Mouse (Mus musculus): ENCODE results near the gene Gm37240. TPM values are rescaled to one million over a fixed set of nuclear protein-coding genes. Genes with fewer than 3 reads are reported as not detected.

The Gm37240 gene
- total RNA-seq, 1 experiment: 1.2 TPM

DNA sequence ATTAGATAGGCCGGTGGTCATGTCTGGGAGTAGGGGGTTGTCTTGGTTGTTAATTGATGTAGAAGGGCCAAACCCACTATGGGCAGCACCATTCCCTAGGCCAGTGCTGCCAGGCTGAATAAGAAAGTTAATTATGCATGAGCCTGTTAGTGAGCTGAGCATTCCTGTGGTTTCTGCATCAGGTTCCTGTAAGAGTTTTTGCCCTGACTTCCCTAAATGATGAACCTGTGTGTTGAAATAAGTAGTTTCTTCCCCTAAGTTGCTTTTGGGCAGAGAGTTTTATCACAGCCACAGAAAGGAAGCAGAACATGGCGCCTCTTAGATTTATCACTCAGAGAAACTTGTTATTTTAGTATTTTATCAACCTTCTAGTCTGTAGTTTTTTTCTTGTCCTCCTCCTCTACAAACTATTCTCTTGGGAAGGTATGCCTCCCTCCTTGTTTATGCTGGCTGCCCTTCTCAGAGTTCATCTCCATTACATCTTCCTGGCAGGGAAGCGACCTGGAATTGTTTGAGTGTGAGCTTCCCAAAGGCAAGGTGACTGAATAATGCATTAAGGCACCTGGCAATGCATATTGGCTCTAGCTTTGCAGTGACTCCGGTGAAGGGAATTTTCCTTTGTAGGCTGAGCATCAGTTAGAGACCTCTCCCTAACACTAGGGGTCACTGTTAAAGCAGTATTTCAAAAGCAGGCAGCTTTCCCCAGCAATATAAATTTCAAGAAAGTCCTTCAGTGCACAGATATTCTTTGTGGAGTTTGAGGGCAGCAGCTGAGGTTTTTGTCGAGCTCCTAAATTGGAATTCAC is 1272.1 kb downstream of the Gm37240 start:
- in situ Hi-C loops (cut with MboI; ENCODE audit: low sequenced_read_pairs in 2 of 2, unreplicated experiment in 2 of 2): no loop called here
- H3K4me3 ChIP-seq (ENCODE audit: insufficient read depth in 1 of 2, low read depth in 1 of 2, low read length in 2 of 2, poor library complexity in 1 of 2, severe bottlenecking in 1 of 2): no peak overlapping the region
- H3K36me3 ChIP-seq (ENCODE audit: control insufficient read depth, insufficient read depth, low read length, poor library complexity, severe bottlenecking): no peaks in the 10 kb centered on the region
- peak; percentile 37; the same call in 1 of the 2 replicates for TF ChIP-seq ZC3H11A (IDR thresholded peaks at IDR 0.05; ENCODE audit: borderline replicate concordance, low read depth, low read length)
- TF ChIP-seq ZNF384 (IDR thresholded peaks at IDR 0.05; ENCODE audit: low read depth, low read length): no peak
- H3K27ac ChIP-seq (ENCODE audit: insufficient read depth, low read depth, low read length, poor library complexity, severe bottlenecking): no peak overlapping the region
- no peaks in the 10 kb centered on the region for H3K9me3 ChIP-seq (ENCODE audit: control insufficient read depth, insufficient read depth, low read depth, low read length)
- no peak overlapping the region for H3K9ac ChIP-seq (ENCODE audit: insufficient read depth, low read depth, low read length, poor library complexity, severe bottlenecking)
- no peaks in the 10 kb centered on the region for H3K4me1 ChIP-seq (ENCODE audit: control insufficient read depth in 2 of 2, insufficient read depth in 2 of 2, low read length in 2 of 2, poor library complexity in 1 of 2)
- DNase-seq (ENCODE audit: low read depth, low spot score): no peak

- H3K9ac ChIP-seq (ENCODE audit: insufficient read depth, low read depth, low read length, poor library complexity, severe bottlenecking): no peak overlapping the region
- no peak overlapping the region for H3K4me3 ChIP-seq (ENCODE audit: insufficient read depth in 1 of 2, low read depth in 1 of 2, low read length in 2 of 2, poor library complexity in 1 of 2, severe bottlenecking in 1 of 2)
- no peak for DNase-seq (ENCODE audit: low read depth, low spot score)
- H3K27ac ChIP-seq (ENCODE audit: insufficient read depth, low read depth, low read length, poor library complexity, severe bottlenecking): 0 out of 2 replicates have a peak overlapping the region, but pooled peaks have one; percentile 5
- H3K36me3 ChIP-seq (ENCODE audit: control insufficient read depth, insufficient read depth, low read length, poor library complexity, severe bottlenecking): no peaks in the 10 kb centered on the region
- H3K4me1 ChIP-seq (ENCODE audit: control insufficient read depth in 2 of 2, insufficient read depth in 2 of 2, low read length in 2 of 2, poor library complexity in 1 of 2): no peaks in the 10 kb centered on the region
- TF ChIP-seq ZC3H11A (IDR thresholded peaks at IDR 0.05; ENCODE audit: borderline replicate concordance, low read depth, low read length) (no peak), MAFK (IDR thresholded peaks at IDR 0.05; ENCODE audit: insufficient read depth, low read depth, low read length) (peak; percentile 31; the same call in 1 of the 2 replicates)
- no peaks in the 10 kb centered on the region for H3K9me3 ChIP-seq (ENCODE audit: control insufficient read depth, insufficient read depth, low read depth, low read length)
- in situ Hi-C loops (cut with MboI; ENCODE audit: low sequenced_read_pairs in 2 of 2, unreplicated experiment in 2 of 2): no loop called here
These were observed 1277.1 kb downstream of the Gm37240 start for GRCm38 (mm10) chr3:84610183-84610710.

GRCm38 (mm10) chr3:84603212-84603611 is 1284.1 kb downstream of the Gm37240 start:
- 0 out of 4 replicates have a peak, but pooled peaks cover 0 to 2% of the 10 kb centered on the region in 2 experiments for H3K4me1 ChIP-seq (ENCODE audit: control insufficient read depth in 2 of 2, insufficient read depth in 2 of 2, low read length in 2 of 2, poor library complexity in 1 of 2)
- H3K4me3 ChIP-seq (ENCODE audit: insufficient read depth in 1 of 2, low read depth in 1 of 2, low read length in 2 of 2, poor library complexity in 1 of 2, severe bottlenecking in 1 of 2): no peak overlapping the region
- no peak overlapping the region for H3K27ac ChIP-seq (ENCODE audit: insufficient read depth, low read depth, low read length, poor library complexity, severe bottlenecking)
- no peak for DNase-seq (ENCODE audit: low read depth, low spot score)
- no peak overlapping the region for H3K9ac ChIP-seq (ENCODE audit: insufficient read depth, low read depth, low read length, poor library complexity, severe bottlenecking)
- no peaks in the 10 kb centered on the region; the same call in 1 of the 2 replicates for H3K36me3 ChIP-seq (ENCODE audit: control insufficient read depth, insufficient read depth, low read length, poor library complexity, severe bottlenecking)
- TF ChIP-seq MAFK (IDR thresholded peaks at IDR 0.05; ENCODE audit: insufficient read depth, low read depth, low read length): no peak
- TF ChIP-seq ZC3H11A (IDR thresholded peaks at IDR 0.05; ENCODE audit: borderline replicate concordance, low read depth, low read length): no peak
- TF ChIP-seq ZNF384 (IDR thresholded peaks at IDR 0.05; ENCODE audit: low read depth, low read length): no peak
- no peak for TF ChIP-seq CHD2 (IDR thresholded peaks at IDR 0.05; ENCODE audit: low read depth, low read length)
- TF ChIP-seq HCFC1 (IDR thresholded peaks at IDR 0.05; ENCODE audit: borderline replicate concordance, insufficient read depth, low read length): no peak
- H3K9me3 ChIP-seq (ENCODE audit: control insufficient read depth, insufficient read depth, low read depth, low read length): no peaks in the 10 kb centered on the region
- in situ Hi-C loops (cut with MboI; ENCODE audit: low sequenced_read_pairs in 2 of 2, unreplicated experiment in 2 of 2): no loop called here

DNA sequence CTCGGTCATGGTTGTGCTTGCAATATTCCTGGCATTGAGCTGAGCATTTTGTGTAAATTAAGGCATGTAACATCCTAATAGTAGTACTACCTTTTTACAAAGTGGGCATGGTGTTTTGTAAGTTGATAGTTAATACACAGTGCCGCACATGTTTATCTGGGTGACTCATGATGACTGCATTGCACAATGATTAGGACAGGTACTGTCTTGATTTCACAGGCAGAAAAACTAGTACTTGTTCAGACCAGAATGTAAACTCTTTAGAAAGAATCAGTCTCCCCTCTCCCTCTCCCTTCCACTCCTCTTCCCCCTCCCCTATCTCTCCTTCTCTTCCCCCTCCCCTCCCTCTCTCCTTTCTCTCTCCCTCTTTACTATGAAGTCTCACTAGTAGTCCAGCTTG is 1284.6 kb downstream of the Gm37240 start:
- Histone ChIP-seq H3K9ac (ENCODE audit: insufficient read depth, low read depth, low read length, poor library complexity, severe bottlenecking) (no peak overlapping the region), H3K4me3 (ENCODE audit: insufficient read depth in 1 of 2, low read depth in 1 of 2, low read length in 2 of 2, poor library complexity in 1 of 2, severe bottlenecking in 1 of 2) (no peak overlapping the region), H3K36me3 (ENCODE audit: control insufficient read depth, insufficient read depth, low read length, poor library complexity, severe bottlenecking) (no peaks in the 10 kb centered on the region; the same call in 1 of the 2 replicates), H3K4me1 (ENCODE audit: control insufficient read depth in 2 of 2, insufficient read depth in 2 of 2, low read length in 2 of 2, poor library complexity in 1 of 2) (0 out of 4 replicates have a peak, but pooled peaks cover 0 to 2% of the 10 kb centered on the region in 2 experiments), H3K27ac (ENCODE audit: insufficient read depth, low read depth, low read length, poor library complexity, severe bottlenecking) (no peak overlapping the region), H3K9me3 (ENCODE audit: control insufficient read depth, insufficient read depth, low read depth, low read length) (no peaks in the 10 kb centered on the region)
- in situ Hi-C loops (cut with MboI; ENCODE audit: low sequenced_read_pairs in 2 of 2, unreplicated experiment in 2 of 2): no loop called here
- no peak for TF ChIP-seq ZNF384 (IDR thresholded peaks at IDR 0.05; ENCODE audit: low read depth, low read length)
- TF ChIP-seq HCFC1 (IDR thresholded peaks at IDR 0.05; ENCODE audit: borderline replicate concordance, insufficient read depth, low read length): no peak
- TF ChIP-seq ZC3H11A (IDR thresholded peaks at IDR 0.05; ENCODE audit: borderline replicate concordance, low read depth, low read length): no peak
- TF ChIP-seq CHD2 (IDR thresholded peaks at IDR 0.05; ENCODE audit: low read depth, low read length): no peak
- no peak for TF ChIP-seq MAFK (IDR thresholded peaks at IDR 0.05; ENCODE audit: insufficient read depth, low read depth, low read length)
- DNase-seq (ENCODE audit: low read depth, low spot score): no peak

Measured in ES-E14 (cell line).